Mouse (Mus musculus) fat pad, adult 2 months (tissue): ENCODE data around the gene Aloxe3.

Experiments
- DNase-seq: peaks from one replicate; pipeline ENCODE4 v3.0.0-alpha.2; 2011; ENCODE audit warnings: low read depth, low spot score; ENCODE audit errors: extremely low read depth

The Aloxe3 gene

DNA sequence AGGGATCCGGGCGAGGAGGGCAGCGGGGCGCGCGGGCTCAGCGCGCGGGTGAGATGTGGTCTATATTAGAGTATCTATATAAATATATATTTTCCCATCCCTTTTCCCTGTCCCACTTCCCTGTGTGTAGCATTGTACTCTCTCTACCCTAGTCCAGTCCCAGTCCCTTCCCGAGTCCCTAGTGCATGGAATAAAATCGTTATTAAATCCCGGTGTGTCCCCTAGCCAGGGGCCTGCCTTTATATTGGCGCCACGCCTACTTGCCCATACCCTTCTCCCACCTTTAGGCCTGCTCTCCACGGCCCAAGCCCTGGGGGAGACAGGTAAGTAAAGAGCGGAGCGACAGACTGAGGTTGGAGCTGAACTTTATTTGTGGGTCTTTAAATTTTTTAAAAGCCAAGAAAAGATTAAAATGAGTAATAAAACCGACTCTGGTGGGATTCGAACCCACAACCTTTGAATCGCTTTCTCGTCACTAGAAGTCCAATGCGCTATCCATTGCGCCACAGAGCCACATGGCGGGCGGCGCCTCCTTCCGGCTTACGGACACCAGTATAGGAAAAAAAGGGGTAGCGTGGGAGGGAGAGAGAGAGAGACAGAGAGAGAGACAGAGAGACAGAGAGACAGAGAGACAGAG is 2.5 kb upstream of the Aloxe3 start:
- DNase-seq: no peak

- no peak for DNase-seq
Observed at GRCm38 (mm10) chr11:69123693-69124497, 1.8 kb upstream of the Aloxe3 start.

DNA sequence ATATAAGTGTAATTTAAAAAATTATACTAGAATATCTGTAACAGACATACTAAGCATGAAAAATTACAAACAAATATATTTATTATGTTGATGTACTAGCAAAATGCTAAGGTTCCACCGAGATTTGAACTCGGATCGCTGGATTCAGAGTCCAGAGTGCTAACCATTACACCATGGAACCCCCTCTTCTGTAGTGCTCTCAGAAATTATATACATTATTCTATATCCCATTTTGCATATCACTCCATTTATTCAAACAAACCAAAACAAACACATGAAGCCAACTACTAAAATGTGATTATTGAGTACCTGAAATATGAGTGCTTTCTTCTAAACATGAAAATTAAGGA is 1.2 kb upstream of the Aloxe3 start:
- no peak for DNase-seq

DNA sequence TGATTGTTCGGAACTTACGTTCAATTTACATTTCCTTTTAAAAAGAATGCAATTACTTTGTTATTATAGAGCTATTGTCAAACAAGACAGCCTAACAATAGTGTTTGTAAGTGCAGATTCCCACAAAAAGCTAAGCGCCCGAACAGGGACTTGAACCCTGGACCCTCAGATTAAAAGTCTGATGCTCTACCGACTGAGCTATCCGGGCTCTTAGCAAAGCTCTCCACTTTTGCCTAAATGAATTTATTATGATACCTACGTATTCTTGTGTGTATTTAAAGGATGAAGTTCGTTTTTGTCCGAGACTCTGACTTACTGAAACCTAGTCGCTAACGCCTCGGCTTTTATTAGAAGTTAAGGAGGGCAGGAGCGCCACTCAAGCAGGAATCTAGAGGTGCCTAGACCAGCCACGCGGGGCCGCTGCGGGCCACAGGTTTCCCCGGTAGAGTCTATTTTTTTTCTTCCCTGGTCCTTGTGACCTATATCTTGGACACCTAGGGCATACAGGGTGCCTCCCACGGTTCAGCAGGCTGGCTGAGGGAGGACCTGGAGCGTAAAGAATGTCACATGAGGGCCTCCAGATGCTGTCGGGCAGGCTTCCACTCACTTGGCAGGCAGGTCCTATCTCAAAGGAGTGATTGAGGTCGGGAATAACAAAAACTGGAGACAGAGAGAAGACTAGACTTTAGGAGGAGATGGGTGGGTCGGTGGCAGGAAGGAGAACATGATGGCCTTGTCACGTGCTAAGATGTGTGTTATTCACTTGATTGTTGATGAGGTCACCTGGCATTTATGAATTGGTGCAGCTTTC is 450 bp upstream of the Aloxe3 start:
- DNase-seq: no peak

DNA sequence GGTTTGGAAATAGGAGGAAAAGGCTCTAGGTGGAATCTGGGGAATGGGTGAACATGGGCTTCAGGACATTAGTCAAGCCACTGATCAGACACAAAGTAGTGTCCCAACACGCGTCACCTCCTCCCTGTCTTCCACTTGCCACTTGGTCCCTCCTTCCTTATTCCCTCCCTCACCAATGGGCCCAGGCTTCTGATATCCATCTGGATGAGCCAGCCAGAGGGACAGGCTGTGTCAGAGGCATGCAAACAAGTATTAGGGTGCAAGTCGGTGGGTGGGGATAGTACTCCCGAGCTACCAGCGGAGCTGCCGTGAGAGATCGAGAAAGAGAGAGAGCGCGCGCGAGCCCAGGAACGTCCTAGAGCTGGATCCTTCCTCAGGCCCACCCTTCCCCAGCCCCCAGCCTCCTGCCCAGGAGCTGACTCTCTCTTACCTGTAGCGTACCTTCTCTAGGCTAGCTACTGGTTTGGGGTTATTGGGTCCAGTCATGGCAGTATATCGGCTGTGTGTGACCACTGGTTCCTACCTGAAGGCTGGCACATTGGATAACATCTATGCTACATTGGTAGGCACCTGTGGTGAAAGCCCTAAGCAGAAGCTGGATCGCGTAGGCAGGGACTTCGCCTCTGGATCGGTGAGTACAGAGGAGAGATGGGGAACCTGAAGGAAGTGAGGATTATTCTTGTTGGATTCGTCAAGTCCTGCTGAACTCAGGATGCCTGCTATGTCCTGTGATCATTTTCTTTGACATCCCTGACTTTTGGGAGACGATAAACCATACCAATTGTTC is 416 bp downstream of the Aloxe3 start:
- no peak for DNase-seq

GRCm38 (mm10) chr11:69126706-69127095 is 1.0 kb downstream of the Aloxe3 start:
- DNase-seq: no peak

DNA sequence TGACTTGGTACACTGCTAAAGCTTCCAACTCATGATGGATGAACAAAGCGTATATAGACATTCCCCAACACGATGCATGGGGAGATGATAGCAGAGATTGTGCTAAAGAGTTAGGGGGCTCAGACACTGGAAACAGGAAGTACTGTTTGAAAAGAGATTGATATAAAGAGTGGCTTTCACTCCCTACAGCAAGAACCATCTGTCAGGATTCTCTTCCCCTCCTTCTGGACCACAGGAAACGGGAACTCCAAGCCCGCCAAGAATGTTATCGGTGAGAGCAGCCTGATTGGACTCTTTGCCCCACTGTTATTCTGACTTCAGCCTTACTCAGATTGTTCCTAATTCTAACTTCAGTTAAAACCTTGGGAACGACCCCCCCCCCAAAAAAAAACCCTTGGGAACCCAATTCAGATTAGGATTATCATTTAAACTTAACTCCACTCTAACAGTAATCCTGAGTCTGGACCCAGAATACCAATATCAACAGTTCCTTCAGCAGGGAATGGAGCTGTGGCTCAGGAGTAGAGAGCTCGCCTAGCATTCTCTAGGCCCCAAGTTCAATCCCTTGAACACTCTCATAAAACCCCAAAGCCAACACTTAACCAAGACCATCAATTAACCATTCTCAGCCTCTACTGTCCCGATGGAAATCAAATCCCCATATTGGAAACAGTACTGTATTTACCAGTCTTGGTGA is 2.9 kb downstream of the Aloxe3 start:
- DNase-seq: no peak

DNA sequence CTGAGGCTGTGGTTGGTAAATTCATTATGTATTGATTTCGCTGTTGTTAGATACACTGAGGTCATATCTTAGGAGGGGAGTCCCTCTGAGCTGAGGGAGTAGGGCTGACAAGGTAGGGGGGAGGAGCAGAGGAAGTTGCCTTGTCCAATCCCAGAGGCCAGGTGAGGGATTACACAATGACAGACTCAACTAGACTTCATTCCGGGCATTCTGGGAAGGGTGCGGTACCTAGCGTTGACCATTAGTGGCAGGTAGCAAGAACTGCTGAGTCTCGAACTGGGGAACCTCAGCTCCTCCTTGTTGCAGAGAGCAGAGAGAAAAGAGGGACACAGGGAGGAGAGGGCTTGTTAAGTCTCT is 7.8 kb downstream of the Aloxe3 start:
- no peak for DNase-seq

DNA sequence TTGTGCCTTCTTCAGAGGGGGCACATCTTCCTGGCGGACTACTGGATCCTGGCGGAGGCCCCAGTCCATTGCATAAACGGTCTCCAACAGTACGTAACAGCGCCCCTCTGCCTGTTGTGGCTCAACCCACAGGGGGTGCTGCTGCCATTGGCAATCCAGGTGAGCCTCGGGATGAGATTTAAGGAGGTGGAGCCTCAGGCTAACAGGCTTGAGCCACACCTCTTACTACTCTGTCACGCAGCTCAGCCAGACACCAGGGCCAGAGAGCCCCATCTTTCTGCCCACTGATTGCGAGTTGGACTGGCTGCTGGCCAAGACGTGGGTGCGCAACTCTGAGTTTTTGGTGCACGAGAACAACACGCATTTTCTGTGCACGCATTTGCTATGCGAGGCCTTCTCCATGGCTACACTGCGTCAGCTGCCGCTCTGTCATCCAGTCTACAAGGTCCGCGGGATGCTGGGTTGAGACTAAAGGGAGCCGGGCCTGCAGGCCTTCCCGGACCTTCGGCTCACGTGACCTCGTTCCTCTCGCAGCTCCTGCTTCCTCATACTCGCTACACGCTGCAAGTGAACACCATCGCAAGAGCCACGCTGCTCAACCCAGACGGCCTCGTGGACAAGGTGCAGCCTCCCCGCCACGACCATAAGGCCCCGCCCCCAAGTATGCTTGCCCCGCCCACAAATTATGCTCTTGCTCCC is 8.4 kb downstream of the Aloxe3 start:
- DNase-seq: no peak

GRCm38 (mm10) chr11:69134622-69134968 is 8.9 kb downstream of the Aloxe3 start:
- DNase-seq: no peak

GRCm38 (mm10) chr11:69135361-69135760 is 9.7 kb downstream of the Aloxe3 start:
- DNase-seq: no peak

GRCm38 (mm10) chr11:69147546-69147945 is 21.9 kb downstream of the Aloxe3 start:
- no peak for DNase-seq

DNA sequence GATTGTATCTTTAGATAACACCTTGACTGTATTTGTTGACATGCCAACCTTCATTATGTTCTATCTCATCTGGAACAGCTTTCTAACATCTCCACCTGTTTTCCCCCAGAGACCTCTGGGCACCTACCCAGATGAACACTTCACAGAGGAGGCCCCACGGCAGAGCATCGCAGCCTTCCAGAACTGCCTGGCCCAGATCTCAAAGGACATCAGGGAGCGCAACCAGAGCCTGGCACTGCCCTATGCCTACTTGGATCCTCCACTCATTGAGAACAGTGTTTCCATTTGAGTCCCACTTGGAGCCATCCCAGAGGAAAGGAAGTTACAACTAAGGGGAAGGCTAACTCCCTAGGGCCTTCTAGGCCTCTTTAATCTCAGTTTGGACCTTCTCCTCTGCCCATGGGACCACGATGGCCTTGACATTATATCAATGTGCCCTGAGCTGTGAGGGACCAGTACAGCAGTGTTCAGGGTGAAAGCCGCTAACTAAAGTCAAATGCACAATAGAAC is 22.8 kb downstream of the Aloxe3 start:
- no peak for DNase-seq

GRCm38 (mm10) chr11:69149728-69150127 is 24.0 kb downstream of the Aloxe3 start:
- DNase-seq: no peak

- no peak for DNase-seq
Observed at GRCm38 (mm10) chr11:69150444-69150843, 24.7 kb downstream of the Aloxe3 start.

DNA sequence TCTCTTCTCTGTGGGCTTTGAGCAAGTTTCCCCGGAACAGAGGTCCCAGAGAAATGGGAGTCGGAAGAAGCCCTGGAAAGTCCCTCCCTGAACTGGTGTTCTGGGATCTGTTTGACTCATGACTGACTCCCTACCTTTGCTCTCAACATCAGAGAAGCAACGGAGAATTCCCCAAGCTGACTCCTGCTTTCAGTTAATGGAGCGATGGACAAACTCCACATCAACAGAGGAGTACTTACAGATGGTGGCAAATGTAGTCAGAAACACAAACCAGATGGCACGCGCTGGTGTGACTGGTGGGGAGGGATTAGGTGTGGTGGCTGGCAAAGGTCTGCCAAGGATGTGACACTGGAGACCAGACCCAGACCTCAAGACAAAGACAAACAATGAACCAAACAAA is 25.3 kb downstream of the Aloxe3 start:
- DNase-seq: no peak

DNA sequence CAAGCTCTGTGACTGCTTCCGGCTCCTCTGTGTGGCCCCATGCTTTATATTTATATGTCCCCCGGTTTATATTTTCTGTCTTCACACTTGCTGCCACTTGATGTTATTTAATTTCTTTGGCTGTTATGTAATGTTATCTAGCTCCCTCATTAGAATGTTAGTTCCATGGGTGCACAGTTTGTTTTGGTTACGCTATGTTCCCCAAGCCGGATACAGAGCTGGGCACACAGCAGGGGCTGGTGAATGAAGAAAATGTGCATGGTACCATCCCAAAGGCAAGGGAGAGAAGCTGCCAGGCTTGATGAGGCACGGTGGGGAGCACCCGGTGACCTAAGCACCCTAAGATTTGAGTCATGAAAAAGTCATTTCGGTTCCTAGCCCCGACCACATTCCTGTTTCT is 28.1 kb downstream of the Aloxe3 start:
- no peak for DNase-seq

DNA sequence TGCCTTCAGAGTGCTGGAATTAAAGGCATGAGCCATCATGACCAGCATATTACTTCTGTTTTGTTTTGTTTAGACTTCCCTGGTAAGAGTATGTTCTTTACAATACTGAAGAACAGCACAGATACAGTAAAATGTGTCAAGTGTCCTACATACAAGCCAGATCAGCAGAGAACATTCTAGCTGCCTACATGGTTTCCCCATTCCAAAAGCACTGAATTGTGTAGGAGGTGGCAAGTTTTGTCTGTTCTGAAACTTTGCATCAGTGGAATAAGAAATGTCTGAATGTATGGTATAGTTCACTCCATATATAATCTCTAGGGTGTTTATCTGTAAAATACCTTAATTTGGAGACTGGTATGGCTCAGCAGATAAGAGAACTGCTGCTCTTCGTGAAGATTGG is 29.7 kb downstream of the Aloxe3 start:
- DNase-seq: no peak

DNA sequence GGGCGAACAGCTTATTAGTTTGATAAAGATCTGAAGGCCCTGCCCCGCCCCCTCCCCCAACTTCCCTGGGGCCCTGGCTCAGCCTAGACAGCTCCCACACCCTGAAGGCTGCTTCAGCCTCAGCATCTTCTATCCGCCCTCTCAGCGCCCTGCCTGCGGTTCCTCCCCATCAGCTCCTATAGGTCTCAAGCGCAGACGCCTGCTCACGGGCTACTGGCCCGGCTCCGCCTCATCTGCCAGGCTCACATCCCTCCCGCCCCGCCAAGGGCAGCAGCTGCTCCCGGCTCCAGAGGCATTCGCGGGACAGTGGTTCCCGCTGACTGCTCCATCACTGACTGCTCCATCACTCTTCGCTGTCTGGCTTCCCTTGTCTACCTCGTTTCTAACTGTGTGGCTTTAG is 31.1 kb downstream of the Aloxe3 start, which contains the start of gene Alox12b:
Alox12b (plus strand) TSS at position 190 of the 400 bp plus-strand sequence.
- no peak for DNase-seq

GRCm38 (mm10) chr11:69169313-69169712 is 43.6 kb downstream of the Aloxe3 start:
- DNase-seq: no peak
